Mouse (Mus musculus): ENCODE measurements at regions not wholly inside any gene's neighbourhood (a gene's known extent, or its start where the extent isn't known, plus 50 kb on each side); places are given as distances from the start of the nearest gene placed in this dataset.

- no peak for ATAC-seq (replicated peaks; ENCODE audit: poor library complexity, severe bottlenecking)
Measured at GRCm38 (mm10) chr5:103374162-103374561, 50.8 kb upstream of the Ptpn13 start.

- ATAC-seq (replicated peaks; ENCODE audit: poor library complexity, severe bottlenecking) = no peak
Measured at GRCm38 (mm10) chr5:103373089-103373488, 51.9 kb upstream of the Ptpn13 start.

- ATAC-seq (replicated peaks; ENCODE audit: poor library complexity, severe bottlenecking) = no peak
Measured at GRCm38 (mm10) chr5:103370456-103370855, 54.5 kb upstream of the Ptpn13 start.

- ATAC-seq (replicated peaks; ENCODE audit: poor library complexity, severe bottlenecking) = no peak; the same call in 1 of the 2 replicates
Measured at GRCm38 (mm10) chr5:103368993-103369392, 56.0 kb upstream of the Ptpn13 start.

GRCm38 (mm10) chr5:103367201-103367671 is 57.8 kb upstream of the Ptpn13 start:
- ATAC-seq (replicated peaks; ENCODE audit: poor library complexity, severe bottlenecking) = no peak

GRCm38 (mm10) chr5:103365700-103366448 is 59.1 kb upstream of the Ptpn13 start:
- ATAC-seq (replicated peaks; ENCODE audit: poor library complexity, severe bottlenecking) = no peak

- ATAC-seq (replicated peaks; ENCODE audit: poor library complexity, severe bottlenecking) = no peak
Measured at GRCm38 (mm10) chr5:103364791-103365699, 59.9 kb upstream of the Ptpn13 start.

- no peak for ATAC-seq (replicated peaks; ENCODE audit: poor library complexity, severe bottlenecking)
Measured at GRCm38 (mm10) chr5:103360775-103361247, 64.2 kb upstream of the Ptpn13 start.

- no peak for ATAC-seq (replicated peaks; ENCODE audit: poor library complexity, severe bottlenecking)
Measured at GRCm38 (mm10) chr5:103360360-103360759, 64.6 kb upstream of the Ptpn13 start.

- no peak for ATAC-seq (replicated peaks; ENCODE audit: poor library complexity, severe bottlenecking)
Measured at GRCm38 (mm10) chr5:103357558-103357957, 67.4 kb upstream of the Ptpn13 start.

- ATAC-seq (replicated peaks; ENCODE audit: poor library complexity, severe bottlenecking) = peak; percentile 48; the same call in 1 of the 2 replicates
Measured at GRCm38 (mm10) chr5:103356500-103356899, 68.5 kb upstream of the Ptpn13 start.

GRCm38 (mm10) chr5:103355372-103356300 is 69.4 kb upstream of the Ptpn13 start:
- no peak; the same call in 1 of the 2 replicates for ATAC-seq (replicated peaks; ENCODE audit: poor library complexity, severe bottlenecking)

GRCm38 (mm10) chr5:103343869-103344268 is 81.1 kb upstream of the Ptpn13 start:
- no peak; the same call in 1 of the 2 replicates for ATAC-seq (replicated peaks; ENCODE audit: poor library complexity, severe bottlenecking)

- ATAC-seq (replicated peaks; ENCODE audit: poor library complexity, severe bottlenecking) = no peak
Measured at GRCm38 (mm10) chr5:103341456-103341855, 83.5 kb upstream of the Ptpn13 start.

GRCm38 (mm10) chr5:103340626-103341025 is 84.4 kb upstream of the Ptpn13 start:
- no peak for ATAC-seq (replicated peaks; ENCODE audit: poor library complexity, severe bottlenecking)

GRCm38 (mm10) chr5:103336689-103337490 is 88.1 kb upstream of the Ptpn13 start:
- no peak for ATAC-seq (replicated peaks; ENCODE audit: poor library complexity, severe bottlenecking)

- ATAC-seq (replicated peaks; ENCODE audit: poor library complexity, severe bottlenecking) = no peak
Measured at GRCm38 (mm10) chr5:103335916-103336688, 88.9 kb upstream of the Ptpn13 start.

GRCm38 (mm10) chr5:103326412-103326811 is 98.6 kb upstream of the Ptpn13 start:
- no peak for ATAC-seq (replicated peaks; ENCODE audit: poor library complexity, severe bottlenecking)

Measured in granulocyte monocyte progenitor cell, adult 5-6 weeks (primary cell).